Mouse (Mus musculus): ENCODE measurements around the gene Rae1.

The Rae1 gene

DNA sequence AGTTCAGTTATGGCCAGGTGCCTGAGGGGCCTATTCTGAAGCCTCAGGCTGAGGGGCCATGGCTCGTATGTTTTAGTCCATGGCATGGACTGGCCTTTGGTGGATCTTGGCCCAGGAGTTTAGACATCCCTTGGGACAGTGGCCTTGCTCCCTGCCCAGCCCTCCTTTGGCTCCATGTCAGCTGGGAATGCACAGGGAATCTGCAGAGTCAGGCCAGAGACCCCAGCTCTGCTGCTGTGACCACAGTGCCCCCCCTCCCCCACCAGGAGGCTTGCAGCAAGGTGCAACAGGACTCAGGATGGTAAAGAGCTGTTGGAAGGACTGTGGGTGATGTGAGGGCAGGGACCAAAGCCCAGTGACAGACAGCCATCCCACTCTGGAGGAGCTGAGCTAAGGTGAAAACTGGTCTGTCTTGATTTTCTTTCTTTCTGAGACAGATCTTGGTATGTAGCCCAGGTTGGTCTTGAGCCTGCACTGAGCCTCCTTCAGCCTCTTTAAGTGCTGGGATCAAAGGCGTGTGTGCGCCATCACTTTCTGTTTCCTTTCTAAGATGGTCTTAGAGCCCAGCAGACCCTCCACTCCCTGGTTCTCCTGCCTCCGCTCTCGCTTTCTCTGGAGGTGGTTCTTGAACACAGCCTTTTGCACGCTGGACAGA, 27.4 kb downstream of the Rae1 start:
- DNase-seq (ENCODE audit: low read depth, low spot score), result no peak

GRCm38 (mm10) chr2:173027824-173028495, 28.0 kb downstream of the Rae1 start:
- DNase-seq (ENCODE audit: low read depth, low spot score), result no peak

DNA sequence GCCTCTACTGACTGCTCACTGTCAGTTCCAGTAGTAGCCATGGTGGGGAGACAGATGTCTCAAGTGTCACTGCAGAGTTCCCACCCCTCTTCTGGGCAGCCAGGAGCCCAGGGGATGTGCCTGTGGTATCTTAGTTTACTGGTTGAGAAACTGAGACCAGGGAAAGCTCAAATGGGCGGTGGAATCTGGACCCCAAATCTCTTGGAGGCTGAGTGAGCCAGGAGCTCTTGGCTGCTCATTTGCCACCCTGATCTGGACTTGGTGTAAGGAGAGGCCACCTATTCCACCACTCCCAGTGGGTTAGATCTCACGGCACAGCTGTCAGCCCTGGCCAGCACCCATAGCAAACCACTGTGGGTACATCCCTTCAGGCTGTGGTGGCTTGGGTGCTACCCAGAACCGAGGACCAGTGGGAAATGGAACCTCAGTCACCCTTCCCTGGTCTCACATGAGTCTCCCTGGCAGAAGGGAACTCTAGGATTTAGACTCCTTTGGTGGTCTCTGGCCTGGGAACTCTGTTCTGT, 28.7 kb downstream of the Rae1 start:
- no peak for DNase-seq (ENCODE audit: low read depth, low spot score)

DNA sequence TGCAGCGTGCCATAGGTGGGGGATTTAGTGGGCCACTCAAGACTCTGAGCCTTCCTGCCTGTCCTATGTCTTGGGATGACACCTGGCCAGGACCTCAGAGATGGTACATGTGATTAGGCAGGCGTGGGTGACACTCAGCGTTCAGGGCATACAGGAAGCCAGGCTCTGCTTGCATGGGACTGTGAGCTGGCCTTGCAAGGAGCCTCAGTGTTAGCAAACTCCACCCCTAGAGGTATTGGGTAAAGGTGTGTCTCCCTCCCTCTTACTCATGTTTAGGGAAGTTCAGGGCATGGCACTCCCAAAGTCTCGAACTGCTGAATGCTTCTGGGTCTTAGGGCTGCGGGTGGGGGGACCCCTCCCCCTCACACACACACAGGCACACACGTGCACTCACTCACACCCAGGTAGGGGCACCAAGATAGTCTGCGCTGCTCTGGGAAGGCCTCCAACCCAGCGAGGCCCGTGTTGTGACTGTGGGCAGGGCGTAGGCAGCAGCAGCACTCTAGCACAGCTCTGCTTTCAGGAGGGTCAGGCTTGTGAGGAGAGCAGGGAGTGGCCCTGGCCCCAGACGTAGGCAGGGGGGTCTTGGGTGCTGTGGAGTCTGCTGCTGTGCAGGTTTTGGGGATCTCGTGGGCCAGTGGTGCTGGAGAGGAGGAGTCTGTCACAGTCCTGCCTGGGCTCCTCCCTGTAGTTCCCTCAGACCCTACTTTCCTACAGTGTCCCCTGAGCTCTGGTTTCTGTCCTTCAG, 30.8 kb downstream of the Rae1 start:
- DNase-seq (ENCODE audit: low read depth, low spot score), result no peak

- no peak for DNase-seq (ENCODE audit: low read depth, low spot score)
These were observed 33.6 kb downstream of the Rae1 start for GRCm38 (mm10) chr2:173033531-173033930.

GRCm38 (mm10) chr2:173034998-173035397, 35.1 kb downstream of the Rae1 start:
- no peak for DNase-seq (ENCODE audit: low read depth, low spot score)

GRCm38 (mm10) chr2:173035653-173036052, 35.7 kb downstream of the Rae1 start:
- DNase-seq (ENCODE audit: low read depth, low spot score), result no peak

DNA sequence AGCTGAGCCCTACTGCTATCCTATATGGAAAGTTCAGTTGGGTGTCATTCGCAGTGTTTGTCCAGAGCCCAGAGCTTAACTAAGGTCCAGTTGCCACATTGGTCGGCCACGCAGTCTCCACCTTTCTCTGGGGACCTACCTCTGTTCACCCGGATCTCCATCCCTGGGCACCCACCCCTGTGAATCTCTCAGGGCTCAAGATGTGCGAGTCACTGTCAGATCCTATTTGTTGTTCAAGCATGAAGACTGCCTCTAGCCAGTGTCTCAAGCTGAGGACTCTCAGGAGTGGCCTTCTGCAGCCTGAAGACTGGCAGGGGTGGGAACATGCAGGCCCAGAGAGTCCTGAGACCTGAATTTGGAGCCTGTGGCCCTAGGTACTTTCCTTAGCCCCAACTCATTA, 36.1 kb downstream of the Rae1 start:
- DNase-seq (ENCODE audit: low read depth, low spot score), result no peak

DNA sequence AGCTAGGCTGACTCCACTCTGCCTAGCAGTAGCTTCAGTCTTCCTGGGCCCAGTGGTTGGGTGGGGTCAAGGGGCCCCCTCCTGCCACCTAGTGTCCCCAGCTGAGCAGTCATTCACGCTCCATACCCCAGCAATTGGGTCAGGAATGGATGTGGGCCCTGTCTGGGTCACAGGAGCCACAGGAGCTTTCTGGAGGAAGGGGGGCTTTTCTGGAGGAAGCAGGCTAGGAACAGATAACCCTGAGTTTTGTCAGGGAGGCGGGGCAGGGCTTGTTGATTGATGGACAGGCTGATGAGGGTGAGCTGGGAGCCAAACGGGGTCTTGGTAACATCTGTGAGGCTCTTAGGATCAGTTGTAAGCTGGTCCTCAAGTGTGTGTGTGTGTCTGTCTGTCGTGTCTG, 36.7 kb downstream of the Rae1 start:
- DNase-seq (ENCODE audit: low read depth, low spot score), result no peak

DNA sequence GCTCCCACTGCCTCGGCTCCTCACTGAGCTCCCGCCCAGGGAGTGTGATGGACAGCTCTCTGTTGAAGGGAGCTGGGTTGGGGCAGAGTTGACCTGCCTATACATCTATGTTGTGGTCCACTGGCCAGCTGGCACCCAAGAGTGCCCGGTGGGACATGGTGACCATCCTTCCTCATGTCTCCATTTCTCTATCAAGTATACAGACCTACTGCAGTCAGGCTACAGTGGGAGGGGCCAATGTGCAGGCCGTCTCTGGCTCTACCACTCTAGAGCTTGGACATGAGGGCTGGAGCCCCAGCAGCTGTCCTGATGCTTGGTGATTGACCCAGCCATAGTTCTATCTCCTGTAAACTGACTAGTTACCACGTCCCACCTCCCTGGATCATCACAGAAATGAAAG, 37.4 kb downstream of the Rae1 start:
- no peak for DNase-seq (ENCODE audit: low read depth, low spot score)

GRCm38 (mm10) chr2:173037827-173038607, 38.1 kb downstream of the Rae1 start:
- no peak for DNase-seq (ENCODE audit: low read depth, low spot score)

GRCm38 (mm10) chr2:173039041-173039440, 39.1 kb downstream of the Rae1 start:
- DNase-seq (ENCODE audit: low read depth, low spot score), result no peak

- DNase-seq (ENCODE audit: low read depth, low spot score), result no peak
These were observed 40.9 kb downstream of the Rae1 start for GRCm38 (mm10) chr2:173040803-173041202.

DNA sequence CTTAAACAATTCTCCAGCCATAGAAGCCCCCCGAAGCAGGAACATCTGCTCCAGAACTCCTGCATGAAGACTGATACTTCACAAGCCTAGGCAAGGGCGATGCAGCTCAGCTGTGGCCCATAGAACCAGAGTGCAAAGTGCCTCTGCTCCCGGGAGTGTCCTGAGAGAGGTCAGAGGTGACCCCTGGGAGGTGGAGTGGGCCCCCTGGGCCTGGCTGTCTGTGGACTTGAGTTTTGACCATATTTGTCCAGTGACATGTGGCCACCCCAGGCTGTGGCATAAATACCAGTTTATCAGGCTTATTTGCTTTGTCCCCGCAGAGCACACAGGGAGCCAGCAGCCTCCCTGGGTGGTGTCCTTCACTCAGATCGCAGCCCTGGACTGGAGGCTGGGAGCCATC, 41.3 kb downstream of the Rae1 start:
- DNase-seq (ENCODE audit: low read depth, low spot score), result no peak

DNA sequence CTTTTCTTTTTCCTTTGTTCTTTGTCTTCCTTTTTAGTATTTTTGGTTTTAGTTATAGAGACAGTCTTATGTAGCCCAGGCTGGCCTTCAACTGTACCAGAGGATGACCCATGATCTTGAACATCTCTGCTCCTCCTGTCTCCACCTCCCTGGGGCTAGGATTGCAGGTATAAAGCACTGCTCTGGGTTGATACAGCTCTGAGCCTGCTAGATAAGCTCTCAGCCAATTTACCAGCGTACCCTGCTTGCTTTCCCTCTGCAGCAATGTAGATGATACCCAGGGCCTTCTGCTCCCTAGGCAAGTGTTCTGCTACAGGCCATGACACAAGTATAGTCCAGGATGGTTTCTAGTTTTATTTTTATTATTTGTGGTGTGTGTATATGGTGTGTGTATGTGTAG, 42.0 kb downstream of the Rae1 start:
- no peak for DNase-seq (ENCODE audit: low read depth, low spot score)

- DNase-seq (ENCODE audit: low read depth, low spot score), result no peak
These were observed 42.7 kb downstream of the Rae1 start for GRCm38 (mm10) chr2:173042504-173043162.

GRCm38 (mm10) chr2:173044198-173044970, 44.5 kb downstream of the Rae1 start:
- DNase-seq (ENCODE audit: low read depth, low spot score), result no peak

GRCm38 (mm10) chr2:173046582-173047297, 46.8 kb downstream of the Rae1 start:
- peak; percentile 58 for DNase-seq (ENCODE audit: low read depth, low spot score)

DNA sequence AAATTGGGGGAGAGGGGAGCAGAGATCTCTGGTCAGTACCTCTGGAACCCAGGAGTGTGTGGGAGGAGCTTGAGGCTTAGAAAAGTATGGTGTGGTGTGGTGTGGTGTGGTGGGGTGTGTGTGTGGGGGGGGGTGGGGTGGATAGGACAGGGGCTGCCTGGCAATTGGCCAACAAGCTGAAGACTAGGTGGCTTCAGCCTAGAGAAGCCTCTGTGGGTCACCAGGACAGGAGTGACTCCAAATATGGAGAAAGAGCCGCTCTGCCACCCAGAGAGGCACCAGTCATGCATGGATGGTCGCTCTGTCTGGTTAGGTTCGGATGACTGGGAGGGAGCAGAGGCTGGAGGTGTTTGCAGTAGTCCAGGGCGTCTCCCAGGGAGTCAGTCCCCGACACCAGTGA, 47.6 kb downstream of the Rae1 start:
- DNase-seq (ENCODE audit: low read depth, low spot score), result no peak

Measured in ZHBTc4 (cell line).